Mouse (Mus musculus): ENCODE results near the gene Col26a1.
"Not testable (repeated sequence)": the region's sequence is repeated elsewhere in the genome, so short reads cannot be mapped to it uniquely, and the experiment has no call there.

The Col26a1 gene

GRCm38 (mm10) chr5:136754053-136754591 is 128.9 kb downstream of the Col26a1 start:
- in situ Hi-C loops (cut with MboI): no loop called here

- in situ Hi-C loops (cut with MboI): not testable (repeated sequence)
These were observed 129.8 kb downstream of the Col26a1 start for GRCm38 (mm10) chr5:136753176-136753575.

GRCm38 (mm10) chr5:136752104-136752503 is 130.9 kb downstream of the Col26a1 start:
- in situ Hi-C loops (cut with MboI): no loop called here

- in situ Hi-C loops (cut with MboI): no loop called here
These were observed 136.4 kb downstream of the Col26a1 start for GRCm38 (mm10) chr5:136746596-136746995.

- in situ Hi-C loops (cut with MboI): no loop called here
These were observed 144.1 kb downstream of the Col26a1 start for GRCm38 (mm10) chr5:136738918-136739317.

GRCm38 (mm10) chr5:136726271-136726670 is 156.7 kb downstream of the Col26a1 start:
- in situ Hi-C loops (cut with MboI): not testable (repeated sequence)

GRCm38 (mm10) chr5:136721596-136721995 is 161.4 kb downstream of the Col26a1 start:
- in situ Hi-C loops (cut with MboI): no loop called here

GRCm38 (mm10) chr5:136718656-136719055 is 164.4 kb downstream of the Col26a1 start:
- in situ Hi-C loops (cut with MboI): no loop called here

- in situ Hi-C loops (cut with MboI): no loop called here
These were observed 165.5 kb downstream of the Col26a1 start for GRCm38 (mm10) chr5:136717573-136717854.

GRCm38 (mm10) chr5:136716696-136717572 is 166.1 kb downstream of the Col26a1 start:
- in situ Hi-C loops (cut with MboI): no loop called here

GRCm38 (mm10) chr5:136714879-136715278 is 168.1 kb downstream of the Col26a1 start:
- in situ Hi-C loops (cut with MboI): no loop called here

GRCm38 (mm10) chr5:136714232-136714875 is 168.7 kb downstream of the Col26a1 start:
- in situ Hi-C loops (cut with MboI): no loop called here

GRCm38 (mm10) chr5:136710742-136711141 is 172.3 kb downstream of the Col26a1 start:
- in situ Hi-C loops (cut with MboI): no loop called here

- in situ Hi-C loops (cut with MboI): no loop called here
These were observed 174.9 kb downstream of the Col26a1 start for GRCm38 (mm10) chr5:136708116-136708515.

- in situ Hi-C loops (cut with MboI): no loop called here
These were observed 176.2 kb downstream of the Col26a1 start for GRCm38 (mm10) chr5:136706803-136707202.

GRCm38 (mm10) chr5:136705532-136705931 is 177.5 kb downstream of the Col26a1 start:
- in situ Hi-C loops (cut with MboI): no loop called here

GRCm38 (mm10) chr5:136704151-136704550 is 178.9 kb downstream of the Col26a1 start:
- in situ Hi-C loops (cut with MboI): no loop called here

- in situ Hi-C loops (cut with MboI): no loop called here
These were observed 179.3 kb downstream of the Col26a1 start for GRCm38 (mm10) chr5:136703751-136704150.

- in situ Hi-C loops (cut with MboI): no loop called here
These were observed 180.8 kb downstream of the Col26a1 start for GRCm38 (mm10) chr5:136702159-136702725.

- in situ Hi-C loops (cut with MboI): no loop called here
These were observed 185.4 kb downstream of the Col26a1 start for GRCm38 (mm10) chr5:136697618-136698017.

GRCm38 (mm10) chr5:136696516-136696915 is 186.5 kb downstream of the Col26a1 start:
- in situ Hi-C loops (cut with MboI): no loop called here

GRCm38 (mm10) chr5:136694976-136695375 is 188.0 kb downstream of the Col26a1 start:
- in situ Hi-C loops (cut with MboI): no loop called here

GRCm38 (mm10) chr5:136693418-136693817 is 189.6 kb downstream of the Col26a1 start:
- in situ Hi-C loops (cut with MboI): no loop called here
